Mouse (Mus musculus) embryo, embryonic 9.5 days (tissue): ENCODE data around the gene Mthfr.
A peak's percentile ranks its signal among the peaks of the same experiment; 100 is the strongest.

Experiments used
- DNase-seq: peaks from one replicate; pipeline ENCODE4 v3.0.0-alpha.2; 2017; ENCODE audit errors: extremely low spot score

The Mthfr gene

GRCm38 (mm10) chr4:148089166-148089565 lies 50.3 kb downstream of the Mthfr start:
- no peak for DNase-seq

DNA sequence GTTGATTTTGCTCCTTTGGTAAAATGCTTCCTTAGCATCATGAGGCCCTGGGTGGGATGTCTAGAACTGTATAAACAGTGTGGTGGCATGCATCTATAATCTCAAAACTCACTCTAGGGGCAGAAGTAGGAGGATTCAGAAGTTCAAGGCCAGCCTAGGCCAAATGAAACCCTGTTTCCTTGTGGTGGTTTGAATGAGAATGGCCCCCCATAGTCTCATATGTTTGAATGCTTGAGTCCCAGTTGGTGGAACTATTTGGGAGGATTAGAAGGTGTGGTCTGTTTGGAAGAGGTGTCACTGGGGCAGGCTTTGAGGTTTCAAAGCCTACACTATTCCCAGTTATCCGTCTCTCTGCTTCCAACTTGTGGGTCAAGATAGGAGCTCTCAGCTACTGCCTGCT lies 52.3 kb downstream of the Mthfr start:
- no peak for DNase-seq

DNA sequence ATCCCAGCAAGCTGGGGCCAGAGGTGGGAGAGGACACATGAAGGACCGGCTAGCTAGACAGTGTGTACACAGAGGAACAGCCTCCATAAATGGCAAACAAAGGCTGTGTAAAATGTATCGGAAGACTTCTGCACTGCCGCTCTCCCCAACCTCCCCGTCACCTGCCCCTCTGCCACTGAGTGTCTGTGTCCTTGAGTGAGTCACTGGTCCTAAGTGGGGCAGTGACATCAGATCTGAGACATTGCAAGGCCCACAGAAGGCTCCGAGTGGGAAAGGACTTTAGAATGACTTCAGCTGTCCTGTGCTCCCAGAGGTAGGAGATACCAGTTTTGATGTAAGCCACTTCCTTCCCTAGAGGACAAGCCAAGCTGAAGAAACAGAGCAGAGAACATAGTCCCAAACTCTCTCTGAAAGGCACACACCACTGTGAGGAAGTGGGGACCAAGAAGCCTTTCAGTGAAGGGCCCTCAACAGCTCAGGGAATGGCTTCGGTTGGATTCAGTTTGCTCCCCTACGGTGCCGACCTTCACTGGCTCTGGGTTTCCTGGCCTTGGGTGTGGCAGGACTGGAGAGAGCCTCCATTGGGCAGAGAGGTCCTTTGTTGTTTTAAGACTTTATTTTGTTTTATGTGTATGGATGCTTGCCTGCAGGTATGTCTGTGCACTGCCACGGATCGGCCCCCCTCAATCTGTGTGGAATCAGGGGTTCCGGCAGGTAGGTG lies 53.8 kb downstream of the Mthfr start:
- no peak for DNase-seq

GRCm38 (mm10) chr4:148094161-148094560 lies 55.3 kb downstream of the Mthfr start:
- no peak for DNase-seq

- no peak for DNase-seq
Observed at GRCm38 (mm10) chr4:148095081-148095480, 56.2 kb downstream of the Mthfr start.

DNA sequence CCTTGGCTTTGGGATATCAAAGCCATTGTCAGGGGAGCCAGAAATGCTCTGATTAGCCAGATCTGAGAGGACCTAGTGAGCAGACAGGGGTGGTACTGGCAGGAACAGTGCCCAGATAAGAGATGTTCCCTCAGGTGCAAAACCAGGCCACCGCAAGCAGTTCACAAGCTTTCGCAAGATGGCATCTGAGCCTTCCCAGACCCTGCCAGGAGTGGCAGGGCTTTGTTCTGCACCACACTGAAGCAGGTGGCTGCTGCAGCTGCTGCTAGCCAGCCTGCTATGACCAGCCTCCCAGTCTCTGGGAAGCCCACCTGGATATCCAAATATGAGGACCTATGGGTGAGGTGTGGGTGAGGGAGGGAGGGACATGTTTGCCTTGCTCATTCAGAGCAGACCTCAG lies 59.1 kb downstream of the Mthfr start:
- DNase-seq, result no peak

GRCm38 (mm10) chr4:148098666-148099065 lies 59.8 kb downstream of the Mthfr start:
- DNase-seq, result no peak

DNA sequence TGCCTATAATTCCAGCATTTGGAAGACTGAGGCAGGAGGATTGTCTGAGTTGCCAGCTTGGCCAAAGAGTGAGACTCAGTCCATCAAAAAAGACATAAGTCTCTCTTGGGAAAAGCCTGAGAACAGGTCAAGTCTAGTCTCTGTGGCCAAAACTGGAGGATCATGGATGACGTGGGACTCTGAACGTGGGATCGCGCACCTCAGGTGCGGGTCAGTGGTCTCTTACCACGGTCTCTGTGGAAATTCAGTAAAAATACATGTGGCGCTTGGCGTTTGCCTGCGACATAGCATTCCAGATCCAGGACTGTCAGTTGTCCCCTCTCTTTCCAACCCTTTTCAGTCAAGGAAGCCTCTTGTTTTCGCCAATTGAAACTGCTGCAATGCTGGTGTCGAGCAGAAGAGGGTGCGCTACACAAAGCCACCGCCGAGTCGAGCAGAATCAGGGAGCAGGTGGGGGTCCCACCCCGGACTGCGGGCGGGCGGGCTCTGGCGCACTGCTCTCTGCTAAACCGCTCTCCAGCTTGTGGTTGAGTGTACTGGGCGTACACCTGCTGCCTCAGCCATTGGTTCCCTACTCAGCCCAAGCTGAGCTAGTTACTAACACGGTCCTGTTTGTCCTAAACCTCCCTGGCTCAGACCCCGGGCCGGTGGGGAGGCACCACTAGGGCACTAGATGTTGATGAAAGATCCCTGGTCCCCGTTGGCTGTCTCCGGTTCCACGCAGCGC lies 63.1 kb downstream of the Mthfr start:
- DNase-seq, result peak; percentile 72

- DNase-seq, result no peak
Observed at GRCm38 (mm10) chr4:148104146-148104545, 65.3 kb downstream of the Mthfr start.

DNA sequence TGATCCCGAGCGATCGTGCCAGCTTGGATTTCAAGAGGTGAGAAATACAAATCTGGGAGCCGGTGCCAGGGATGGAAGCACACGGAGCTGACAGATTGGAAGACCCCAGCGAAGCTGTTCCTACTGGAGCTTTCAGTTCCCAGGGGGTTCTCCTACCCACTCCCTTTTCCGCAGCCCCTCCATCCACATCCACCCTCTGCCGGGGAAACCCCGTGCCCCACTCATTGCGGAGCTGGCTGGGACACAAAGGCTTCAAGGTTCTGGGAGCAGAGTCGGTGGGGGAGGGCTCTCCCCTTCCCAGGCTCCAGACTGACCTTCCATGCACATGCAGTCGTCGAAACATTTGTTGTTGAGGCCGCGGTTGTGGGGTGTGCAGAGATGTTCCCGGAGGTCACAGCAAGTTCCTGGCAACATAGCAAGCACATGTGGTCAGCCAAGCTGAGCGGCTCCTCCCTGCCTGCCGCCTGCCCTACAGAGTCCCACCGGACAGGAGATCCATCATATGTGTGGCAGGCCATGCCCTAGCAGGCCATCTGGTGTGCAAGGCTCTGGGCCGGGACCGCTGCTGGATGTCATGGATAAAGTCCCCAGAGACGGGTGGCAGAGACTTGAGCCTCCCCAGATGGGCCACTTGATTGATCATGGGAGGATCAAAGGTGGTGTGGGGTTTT lies 68.9 kb downstream of the Mthfr start:
- peak; percentile 61 for DNase-seq

DNA sequence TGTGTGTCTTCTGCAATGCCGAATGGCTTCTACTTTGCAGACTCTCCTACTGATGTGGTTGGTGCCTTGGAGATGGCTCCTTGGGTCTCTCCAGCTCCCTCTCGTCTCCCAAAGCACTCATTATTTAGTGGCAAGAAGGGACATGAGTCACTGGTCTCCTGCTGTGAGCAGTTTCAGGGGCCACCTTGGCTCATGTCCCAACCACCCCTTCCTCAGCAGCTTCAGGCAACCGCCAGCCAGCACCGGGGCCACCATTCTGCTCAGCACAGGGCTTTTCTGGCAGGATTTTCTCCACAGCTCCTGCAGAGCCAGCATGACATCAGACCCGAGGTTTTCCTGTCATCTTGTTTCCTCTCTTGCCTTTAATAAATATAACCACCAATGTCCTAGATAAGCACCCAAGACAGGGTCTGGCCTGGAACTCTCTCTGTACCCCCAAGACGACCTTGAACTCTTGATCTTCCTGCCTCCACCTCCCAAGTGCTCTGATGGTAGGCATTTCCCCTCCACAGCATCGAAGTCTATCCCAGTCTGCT lies 69.8 kb downstream of the Mthfr start:
- no peak for DNase-seq
